In the genomic region with DNA sequence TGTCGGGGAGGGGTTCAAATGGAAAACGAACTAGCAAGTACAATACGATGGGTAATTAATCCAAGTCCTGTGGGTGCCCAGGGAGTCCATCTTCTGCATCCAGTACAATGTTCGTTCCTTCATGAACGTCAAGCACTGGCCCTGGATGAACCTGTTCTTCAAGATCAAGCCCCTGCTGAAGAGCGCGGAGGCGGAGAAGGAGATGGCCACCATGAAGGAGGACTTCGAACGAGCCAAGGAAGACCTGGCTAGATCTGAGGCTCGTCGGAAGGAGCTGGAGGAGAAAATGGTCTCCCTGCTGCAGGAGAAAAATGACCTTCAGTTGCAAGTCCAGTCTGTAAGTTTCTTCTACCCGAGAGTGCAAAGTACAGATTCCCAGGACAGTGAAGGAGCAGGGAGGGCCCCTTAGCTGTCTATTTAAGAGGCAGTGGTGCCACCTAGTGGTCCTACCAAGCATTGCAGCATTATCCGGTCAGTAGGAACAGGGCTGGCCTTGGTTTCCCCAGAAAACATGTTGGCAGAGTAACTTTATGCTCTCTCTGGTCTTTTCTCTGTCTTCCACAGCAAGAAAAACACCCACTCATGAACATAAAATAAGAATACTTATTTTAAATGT, we compare ENCODE assay signal across 8 mouse cellular contexts. TPM values are rescaled to one million over a fixed set of nuclear protein-coding genes. Genes with fewer than 3 reads are reported as not detected.
A peak's percentile ranks its signal among the peaks of the same experiment; 100 is the strongest.
DNase-seq lines count a peak whose midpoint lies in the region; ATAC-seq lines count a peak whose summit lies in the region.

No protein-coding gene starts in this region.

- no peaks in the 10 kb centered on the region for H3K9me3 ChIP-seq in forebrain, embryonic 10.5 days
- H3K9me3 ChIP-seq in forebrain, embryonic 16.5 days (ENCODE audit: control insufficient read depth, low read length), result no peaks in the 10 kb centered on the region

- no peaks in the 10 kb centered on the region for H3K4me1 ChIP-seq in forebrain, embryonic 10.5 days
- H3K4me1 ChIP-seq in forebrain, embryonic 16.5 days (replicated peaks; ENCODE audit: control insufficient read depth, insufficient read depth, low read length), result no peaks in the 10 kb centered on the region

- H3K36me3 ChIP-seq in forebrain, embryonic 10.5 days (replicated peaks), result no peaks in the 10 kb centered on the region
- no peaks in the 10 kb centered on the region for H3K36me3 ChIP-seq in forebrain, embryonic 16.5 days (ENCODE audit: control insufficient read depth, insufficient read depth)

- H3K27me3 ChIP-seq in forebrain, embryonic 10.5 days (ENCODE audit: poor library complexity, severe bottlenecking), result no peaks in the 10 kb centered on the region
- H3K27me3 ChIP-seq in forebrain, embryonic 16.5 days (replicated peaks; ENCODE audit: control insufficient read depth, insufficient read depth, low read length), result no peaks in the 10 kb centered on the region

- WGBS in forebrain, embryonic 10.5 days, result 54% methylated on average over 14 of the region's 14 CpGs
- WGBS in forebrain, embryonic 16.5 days, result 56% methylated on average over 14 of the region's 14 CpGs

- H3K27ac ChIP-seq in forebrain, embryonic 10.5 days, result no peak overlapping the region
- no peak overlapping the region for H3K27ac ChIP-seq in forebrain, embryonic 16.5 days (ENCODE audit: low read length)

- H3K4me2 ChIP-seq in forebrain, embryonic 16.5 days (ENCODE audit: low read length), result no peak overlapping the region

- no peak overlapping the region for H3K4me3 ChIP-seq in forebrain, embryonic 10.5 days
- H3K4me3 ChIP-seq in forebrain, embryonic 16.5 days (replicated peaks; ENCODE audit: low read length), result no peak overlapping the region

- DNase-seq in forebrain, embryonic 10.5 days (ENCODE audit: extremely low spot score, low spot score), result peak; percentile 75
- DNase-seq in cerebellum, postnatal 25 days, result peak; percentile 82 to 89
- peak; percentile 81 to 89 for DNase-seq in frontal cortex, postnatal 36 days (ENCODE audit: low spot score in 2 of 2)
- peak; percentile 62 for DNase-seq in induced T-regulatory cell, adult 2 months (ENCODE audit: low read depth)
- peak; percentile 82 to 89 for DNase-seq in left cerebral cortex, adult 18-20 months (ENCODE audit: low spot score in 2 of 2)
- DNase-seq in mesoderm, embryonic 11.5 days (ENCODE audit: low read depth, low spot score), result peak; percentile 85
- peak; percentile 7 for DNase-seq in spleen, adult 12 weeks (ENCODE audit: low spot score)

- no peak; the same call in 1 of the 2 replicates for ATAC-seq in forebrain, embryonic 16.5 days

- no peak overlapping the region for H3K9ac ChIP-seq in forebrain, embryonic 16.5 days (replicated peaks; ENCODE audit: low read depth, low read length)

RNA-seq across cellular contexts. Expression of a gene that starts 28.8 kb away (rescaled TPM):
- not detected in 2 replicates for polyA plus RNA-seq in forebrain, embryonic 10.5 days (2016; fragmentation: Nextera tagmentation; extraction: Ambion mirVana)
- polyA plus RNA-seq in forebrain, embryonic 16.5 days (2015; fragmentation: Nextera tagmentation; extraction: Ambion mirVana), result not detected in 2 replicates
- under 1 TPM; 0.07 to 0.09 TPM for total RNA-seq in left cerebral cortex, adult 18-20 months (2021)

Comparison
In these comparisons a context has a peak if more than half of its experiments do, and no peak if none do; other contexts are left out.
1. DNase-seq: peak in every context shown above with its lines; median percentile 86 in cerebellum, postnatal 25 days; 86 in left cerebral cortex, adult 18-20 months; 85 in frontal cortex, postnatal 36 days; 85 in mesoderm, embryonic 11.5 days; 75 in forebrain, embryonic 10.5 days; 62 in induced T-regulatory cell, adult 2 months; 7 in spleen, adult 12 weeks.